Mouse (Mus musculus) c-Kit-positive CD71-positive TER-119-positive erythroid progenitor cells, embryonic 14.5 days (primary cell): Measurements from ENCODE around the gene Mex3d.

Experiments used
- DNase-seq: peaks from one replicate; pipeline ENCODE4 v3.0.0-alpha.2; 2013; ENCODE audit warnings: low spot score

Mex3d gene

GRCm38 (mm10) chr10:80412656-80413541, 25.4 kb upstream of the Mex3d start:
- no peak for DNase-seq

DNA sequence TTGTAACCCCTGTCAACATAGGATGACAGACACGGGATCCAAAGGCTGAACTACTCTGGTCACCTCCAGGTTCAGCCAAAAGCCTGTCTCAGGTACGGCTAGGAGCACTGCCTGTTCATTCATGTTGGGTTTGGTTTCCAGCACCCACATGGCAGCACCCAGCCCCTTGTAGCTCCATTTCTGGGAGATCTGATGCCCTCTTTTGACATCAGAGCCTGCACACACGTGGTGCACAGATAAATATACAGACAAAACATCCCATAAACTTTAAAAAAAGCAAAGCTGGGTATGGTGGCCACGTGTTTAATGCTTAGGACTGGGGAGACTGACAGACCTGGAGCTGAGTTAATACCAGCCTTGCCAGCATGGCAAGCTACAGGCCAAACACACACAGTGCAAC, 20.5 kb upstream of the Mex3d start:
- no peak for DNase-seq

GRCm38 (mm10) chr10:80406684-80407501, 19.4 kb upstream of the Mex3d start, which contains the start of gene Uqcr11:
Gene Uqcr11, minus strand, starts transcription at chr10:80406830.
- DNase-seq, result peak; percentile 90

DNA sequence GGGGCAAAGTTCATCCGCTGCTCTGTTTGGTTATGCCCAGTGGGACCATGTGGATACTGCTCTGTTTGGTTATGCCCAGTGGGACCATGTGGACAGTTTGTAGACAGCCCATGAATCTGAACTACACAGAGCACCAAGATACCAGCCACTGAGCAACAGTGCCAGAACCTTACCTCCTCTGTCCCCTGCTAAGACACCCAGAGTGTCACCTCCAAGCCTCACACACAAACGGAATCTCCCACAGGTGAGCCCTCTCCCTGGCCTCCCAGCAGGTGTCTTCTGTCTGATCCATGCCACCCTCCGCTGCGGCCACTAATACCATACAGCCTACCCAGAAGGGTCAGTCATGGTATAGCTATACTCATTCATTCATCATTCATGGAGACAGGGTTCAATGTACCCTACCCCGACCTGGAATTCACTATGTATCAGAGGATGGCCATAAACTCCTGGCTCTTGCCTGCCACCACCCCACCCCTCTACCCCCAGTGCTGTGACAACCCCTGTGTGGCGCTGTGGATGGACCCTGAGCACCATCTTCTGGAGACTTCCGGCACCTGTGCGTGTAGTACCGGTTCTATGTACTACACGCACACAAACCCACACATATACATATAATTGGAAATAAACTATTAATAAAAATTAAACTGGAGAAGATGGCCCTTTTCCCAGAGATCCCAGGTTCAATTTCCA, 18.2 kb upstream of the Mex3d start:
- DNase-seq, result peak; percentile 26

DNA sequence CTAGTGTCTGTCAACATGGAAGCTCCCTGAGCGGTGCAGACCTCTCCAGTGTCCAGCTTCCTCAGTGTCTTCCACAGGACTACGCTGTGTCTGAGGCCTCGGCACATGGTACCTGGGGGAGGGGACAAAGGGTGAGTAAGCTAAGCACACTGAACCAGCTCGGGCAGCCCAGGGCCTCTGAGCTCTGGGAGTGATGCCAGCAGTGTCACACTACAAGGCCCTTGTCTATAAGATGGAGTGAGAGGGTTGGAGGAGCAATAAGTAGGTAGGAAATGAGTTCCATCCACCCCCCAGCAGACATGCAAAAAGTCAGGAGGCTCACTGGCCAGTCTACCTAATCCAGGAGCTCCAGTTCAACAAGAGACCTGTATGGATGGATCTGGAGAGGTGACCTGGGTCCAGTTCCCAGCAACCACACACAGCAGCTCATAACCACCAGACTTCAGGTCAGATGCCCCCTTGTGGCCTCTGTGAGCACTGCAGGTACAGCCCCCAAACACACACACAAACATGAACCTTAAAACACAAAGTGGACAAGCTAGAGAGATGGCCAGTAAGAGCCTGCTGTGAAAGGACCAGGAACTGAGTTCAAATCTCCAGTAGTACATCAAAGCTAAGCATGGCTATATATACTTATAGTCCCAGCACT, 15.7 kb upstream of the Mex3d start:
- peak; percentile 38 for DNase-seq

GRCm38 (mm10) chr10:80400704-80401161, 13.3 kb upstream of the Mex3d start:
- no peak for DNase-seq

- DNase-seq, result no peak
Observed at GRCm38 (mm10) chr10:80399973-80400703, 12.7 kb upstream of the Mex3d start.

- peak; percentile 99 for DNase-seq
Observed at GRCm38 (mm10) chr10:80399191-80399972, 11.9 kb upstream of the Mex3d start, which contains the start of gene Mbd3. Gene Mbd3, minus strand, starts transcription at chr10:80399550.

- peak; percentile 98 for DNase-seq
Observed at GRCm38 (mm10) chr10:80398719-80399190, 11.3 kb upstream of the Mex3d start.

DNA sequence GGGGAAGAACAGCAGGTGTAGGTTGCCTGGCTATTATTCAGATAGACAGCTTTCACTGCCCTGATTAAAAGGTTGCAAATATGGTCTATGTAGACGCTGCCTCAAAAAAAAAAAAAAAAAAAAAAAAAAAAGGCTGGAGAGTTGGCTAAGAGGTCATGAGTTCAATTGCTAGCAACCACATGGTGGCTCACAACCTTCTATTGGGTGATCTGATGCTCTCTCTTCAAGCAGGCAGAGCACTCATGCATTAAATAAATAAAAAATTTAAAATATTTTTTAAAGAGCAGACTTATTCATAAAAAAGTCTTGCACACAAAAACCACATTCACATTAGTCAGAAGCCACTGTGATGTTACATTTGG, 10.7 kb upstream of the Mex3d start:
- DNase-seq, result peak; percentile 23

- DNase-seq, result no peak
Observed at GRCm38 (mm10) chr10:80397524-80398173, 10.2 kb upstream of the Mex3d start.

GRCm38 (mm10) chr10:80396822-80397523, 9.5 kb upstream of the Mex3d start:
- no peak for DNase-seq

GRCm38 (mm10) chr10:80395025-80395627, 7.7 kb upstream of the Mex3d start:
- DNase-seq, result no peak

- no peak for DNase-seq
Observed at GRCm38 (mm10) chr10:80392687-80393086, 5.2 kb upstream of the Mex3d start.

- no peak for DNase-seq
Observed at GRCm38 (mm10) chr10:80390697-80391096, 3.2 kb upstream of the Mex3d start.

DNA sequence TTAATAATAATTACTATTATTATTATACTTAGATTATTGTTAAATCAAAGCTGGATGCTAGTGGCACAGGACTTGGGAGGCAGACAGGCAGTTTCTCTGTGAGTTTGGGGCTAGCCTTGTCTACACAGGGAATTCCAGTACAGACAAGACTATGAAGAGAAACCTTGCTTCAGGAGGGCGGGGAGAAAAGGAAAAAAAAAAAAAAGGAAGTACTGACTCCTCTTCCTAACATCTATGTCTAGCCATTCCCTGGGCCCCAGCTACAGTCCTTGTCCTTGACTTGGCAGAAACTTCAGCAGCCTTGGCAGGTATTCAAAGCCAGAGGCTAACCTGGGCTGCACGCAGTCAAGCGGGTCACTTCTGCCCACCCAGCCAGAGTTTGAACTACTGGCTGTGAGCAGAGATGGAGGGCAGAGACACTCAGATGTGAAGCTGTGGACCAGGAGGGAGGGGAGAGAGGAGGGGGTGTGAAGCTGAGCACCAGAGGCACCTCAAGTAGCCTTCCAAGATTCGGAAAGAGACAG, 1.8 kb upstream of the Mex3d start:
- no peak for DNase-seq

DNA sequence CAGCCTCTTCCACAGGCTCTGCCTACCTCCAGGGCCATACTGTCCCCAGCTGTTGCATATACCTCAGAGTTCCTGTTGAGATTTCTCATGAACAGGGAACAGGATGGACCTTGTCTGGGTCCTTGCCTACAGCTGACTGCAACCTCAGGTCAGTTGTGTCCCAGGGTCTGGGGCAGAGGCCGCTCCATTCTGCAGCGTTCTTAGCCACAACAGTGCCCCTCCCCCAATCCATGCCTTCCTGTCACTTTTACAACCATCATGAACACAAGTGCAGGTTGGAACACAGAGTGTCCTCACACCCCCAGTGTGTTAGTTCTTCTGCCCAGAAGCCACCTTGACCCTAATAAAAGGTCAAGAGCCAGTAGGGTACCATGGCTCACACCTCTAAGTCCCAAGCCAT, 1.3 kb upstream of the Mex3d start:
- no peak for DNase-seq
